Mouse (Mus musculus) embryo, embryonic 9.5 days (tissue): ENCODE data around the gene Map4k4.

Experiments
- DNase-seq: peaks from one replicate; pipeline ENCODE4 v3.0.0-alpha.2; 2017; ENCODE audit errors: extremely low spot score

Gene Map4k4

DNA sequence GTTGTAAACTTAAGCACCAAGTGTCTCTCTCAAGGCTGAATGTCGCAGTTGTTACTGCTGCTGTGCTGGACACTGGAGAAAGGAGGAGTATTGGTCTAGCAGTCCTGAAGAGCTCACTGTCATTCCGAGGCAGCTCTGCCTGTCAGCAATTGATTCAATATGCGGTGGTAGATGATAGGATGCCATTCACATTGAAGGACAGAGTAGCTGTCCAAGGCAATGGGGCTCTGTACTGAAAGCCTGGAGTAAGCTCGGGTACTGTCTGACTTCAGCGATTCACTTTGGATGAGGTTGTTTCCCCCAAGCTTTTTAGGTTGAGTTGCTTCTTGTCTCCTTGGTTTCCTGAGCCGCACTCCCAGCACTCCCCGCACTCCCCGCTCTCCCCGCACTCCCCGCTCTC lies 34.9 kb downstream of the Map4k4 start:
- no peak for DNase-seq

DNA sequence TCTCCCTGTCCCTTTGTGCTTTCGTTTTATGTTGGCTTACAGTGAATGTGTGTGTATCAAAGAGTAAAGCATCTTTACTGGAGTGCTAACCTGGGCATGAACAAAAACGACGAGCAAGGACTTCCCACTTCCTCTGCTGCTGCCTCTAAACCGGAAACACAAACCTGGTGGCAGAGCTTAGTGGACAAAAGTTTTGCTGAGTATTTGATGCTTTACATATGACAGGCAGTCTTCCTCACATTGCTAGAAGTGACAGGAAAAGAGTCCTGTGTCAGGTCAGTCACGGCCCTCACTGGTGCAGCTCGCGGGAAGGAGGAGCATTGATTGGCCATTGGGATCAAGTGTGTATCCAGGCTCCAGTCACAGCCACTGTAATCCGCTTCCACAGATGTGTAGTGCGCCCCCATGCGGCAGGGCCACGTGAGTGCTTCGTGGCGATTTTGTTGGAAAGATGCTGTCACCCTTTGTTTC lies 35.7 kb downstream of the Map4k4 start:
- DNase-seq: peak; percentile 86

DNA sequence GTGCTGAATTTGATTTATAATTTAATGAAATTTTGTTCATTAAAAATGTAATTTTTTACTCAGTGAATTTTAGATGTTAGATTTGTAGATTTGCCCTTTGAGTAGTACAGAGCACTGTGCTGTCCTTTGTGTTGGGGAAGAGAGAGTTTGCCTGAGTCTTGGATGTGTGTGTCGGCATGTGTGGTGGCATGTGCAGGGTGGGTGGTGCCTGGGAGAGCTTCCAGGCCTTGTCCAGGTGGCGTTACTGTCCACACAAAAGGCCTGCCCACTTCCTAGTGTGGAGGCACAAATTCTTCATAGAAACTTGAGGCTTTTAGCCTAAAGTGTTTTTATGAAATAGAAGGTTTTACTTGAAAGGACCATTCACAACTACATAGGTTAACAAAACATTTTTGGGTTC lies 36.2 kb downstream of the Map4k4 start:
- no peak for DNase-seq

DNA sequence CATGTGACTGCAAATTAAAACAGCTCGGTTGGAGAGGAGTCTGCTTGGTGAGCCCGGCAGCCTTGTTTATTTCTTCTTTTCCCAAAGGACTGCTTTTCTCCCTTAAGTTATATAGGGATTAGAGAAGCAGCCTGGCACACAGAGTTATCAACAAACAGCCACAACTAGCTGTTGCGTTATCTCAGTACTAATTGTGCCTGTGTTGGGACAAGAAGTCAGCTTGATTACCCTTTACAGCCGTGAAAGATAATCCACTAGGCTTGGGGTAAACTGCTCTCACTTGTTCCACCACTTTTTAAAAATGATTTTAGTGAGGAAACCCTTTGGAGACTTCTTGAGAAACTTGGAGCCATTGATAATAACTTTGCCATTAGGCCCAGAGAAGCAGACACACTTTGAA lies 36.9 kb downstream of the Map4k4 start:
- DNase-seq: no peak

GRCm38 (mm10) chr1:39939401-39939800 lies 38.7 kb downstream of the Map4k4 start:
- DNase-seq: no peak

DNA sequence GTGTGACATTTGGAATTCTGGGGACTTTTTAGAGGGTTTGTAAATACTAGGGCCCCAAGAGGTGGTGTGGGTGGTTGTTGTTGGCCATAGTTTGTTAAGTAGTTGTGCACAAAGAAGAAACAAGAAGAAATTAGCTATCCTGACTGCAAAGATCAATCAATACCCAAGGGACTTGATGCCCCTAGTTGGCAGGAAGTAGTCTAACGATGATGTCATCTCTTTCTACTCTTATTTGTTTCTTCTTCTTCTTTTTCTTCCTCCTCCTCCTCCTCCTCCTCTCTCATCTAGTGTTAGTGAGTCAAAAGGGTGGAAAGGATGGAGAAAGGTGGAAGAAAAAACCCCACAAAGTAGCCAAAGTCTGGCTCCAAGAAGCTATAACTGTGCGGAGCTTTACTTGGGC lies 39.6 kb downstream of the Map4k4 start:
- no peak for DNase-seq

DNA sequence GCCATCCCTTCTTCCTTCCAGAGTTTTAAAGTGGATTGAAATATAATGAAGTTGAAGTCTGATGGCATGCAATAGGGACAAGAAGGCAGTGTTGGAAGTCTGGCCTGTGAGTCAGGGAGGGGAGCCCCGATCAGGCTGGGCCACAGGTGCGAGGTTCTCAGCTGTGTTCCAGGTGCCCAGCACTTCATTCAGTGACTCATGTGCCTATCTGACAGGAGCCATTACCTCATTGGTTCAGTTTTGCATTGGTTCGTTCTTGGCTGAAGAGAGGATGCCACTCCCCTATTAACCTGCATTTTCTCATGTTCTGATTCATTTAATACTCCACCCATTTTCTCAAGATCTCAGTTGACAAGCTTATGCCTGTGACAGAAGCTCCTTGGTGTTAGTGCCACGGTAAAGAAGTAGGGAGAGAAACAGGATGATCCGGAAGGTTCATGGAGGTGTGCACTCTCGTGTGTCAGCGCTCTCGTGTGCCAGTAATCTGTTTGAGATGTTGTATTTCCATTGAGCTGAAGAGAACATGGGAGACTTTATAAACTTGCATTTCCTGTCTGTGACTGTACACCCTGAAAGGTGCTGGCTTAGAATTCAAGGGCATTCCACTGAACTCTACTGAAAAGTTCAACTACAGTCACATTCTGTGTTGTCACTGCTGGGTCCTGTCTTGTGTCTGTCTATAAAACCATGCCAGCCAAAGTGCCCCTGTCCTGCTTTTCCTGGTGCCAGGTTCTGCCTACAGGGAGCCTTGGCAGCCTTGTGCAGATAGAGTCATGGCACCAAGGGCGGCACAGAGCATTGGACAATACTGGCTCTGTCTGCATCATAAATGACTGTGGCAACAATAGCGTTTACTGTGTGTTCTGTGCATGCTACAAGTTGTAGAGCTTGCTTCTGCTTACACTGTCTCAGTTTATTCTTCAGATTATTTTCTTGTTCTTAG lies 40.8 kb downstream of the Map4k4 start:
- no peak for DNase-seq

DNA sequence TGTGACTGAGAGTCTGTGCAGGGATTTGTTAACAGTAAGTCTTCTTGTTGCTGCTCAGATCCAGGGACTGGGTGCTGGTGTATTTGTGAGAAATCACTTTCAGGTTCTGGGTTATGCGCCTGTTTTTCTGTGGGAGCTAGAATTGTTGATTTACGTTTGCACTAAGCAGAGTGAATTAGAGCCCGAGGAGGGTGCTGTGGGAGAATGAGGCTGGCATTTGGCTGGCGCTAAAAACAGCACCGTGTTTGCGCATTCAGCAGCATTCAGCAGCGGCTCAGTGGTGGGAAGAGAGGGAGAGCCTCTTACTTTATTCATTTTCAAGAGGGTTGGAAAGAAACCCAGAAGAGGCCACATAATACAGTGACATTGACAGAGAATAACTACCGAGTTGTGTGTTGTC lies 42.2 kb downstream of the Map4k4 start:
- no peak for DNase-seq

- DNase-seq: no peak
Measured at GRCm38 (mm10) chr1:39944306-39944971, 43.7 kb downstream of the Map4k4 start.

DNA sequence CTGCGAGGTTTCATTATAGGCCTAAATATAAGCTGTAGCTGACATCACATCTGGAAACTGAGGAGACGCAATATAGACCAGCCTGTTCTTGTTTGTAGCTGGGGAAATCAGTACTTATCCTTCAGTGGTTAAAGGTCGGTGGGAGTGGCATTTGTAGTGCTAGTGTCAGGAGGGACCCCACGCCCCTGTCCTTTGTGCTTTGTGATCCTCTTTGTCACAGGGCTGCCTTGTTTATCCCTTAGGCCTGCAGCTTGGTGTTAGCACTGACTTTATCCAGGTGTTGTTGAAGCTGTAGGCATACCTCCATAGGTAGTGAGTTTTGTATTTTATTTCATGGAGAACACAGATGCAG lies 44.2 kb downstream of the Map4k4 start:
- DNase-seq: no peak

- DNase-seq: no peak
Measured at GRCm38 (mm10) chr1:39946391-39946790, 45.7 kb downstream of the Map4k4 start.

- no peak for DNase-seq
Measured at GRCm38 (mm10) chr1:39947179-39947578, 46.5 kb downstream of the Map4k4 start.

DNA sequence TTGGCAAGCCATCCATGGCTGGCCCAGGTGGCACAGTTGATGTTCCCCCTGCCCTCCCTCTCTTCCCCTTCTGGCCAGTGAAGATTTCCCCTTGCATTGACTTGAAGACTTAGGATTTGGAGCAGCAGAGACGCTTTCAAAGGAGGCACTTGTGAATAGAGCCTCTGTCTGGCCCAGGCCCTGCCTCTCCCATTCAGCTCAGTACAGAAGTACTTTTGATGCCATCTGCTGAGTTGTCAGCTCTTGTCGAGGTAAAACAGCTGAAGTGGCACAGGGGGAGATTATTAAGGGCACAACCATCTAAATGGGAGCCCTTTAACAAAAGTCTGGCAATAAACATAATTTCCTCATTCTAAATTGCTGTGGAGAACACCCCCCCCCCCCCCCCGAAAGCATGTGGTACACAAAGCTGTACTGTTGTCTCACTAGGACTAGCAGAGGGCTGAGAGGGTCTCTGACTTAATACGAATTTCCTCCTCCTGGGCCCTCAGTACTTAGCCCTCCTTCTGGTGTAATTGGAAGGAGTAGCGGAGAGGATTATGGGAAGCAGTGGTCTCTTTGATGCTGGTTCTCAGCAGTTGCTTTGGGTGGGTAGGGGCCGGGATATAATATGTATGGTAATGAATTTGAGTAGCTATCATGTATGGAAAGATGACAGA lies 47.1 kb downstream of the Map4k4 start:
- no peak for DNase-seq

DNA sequence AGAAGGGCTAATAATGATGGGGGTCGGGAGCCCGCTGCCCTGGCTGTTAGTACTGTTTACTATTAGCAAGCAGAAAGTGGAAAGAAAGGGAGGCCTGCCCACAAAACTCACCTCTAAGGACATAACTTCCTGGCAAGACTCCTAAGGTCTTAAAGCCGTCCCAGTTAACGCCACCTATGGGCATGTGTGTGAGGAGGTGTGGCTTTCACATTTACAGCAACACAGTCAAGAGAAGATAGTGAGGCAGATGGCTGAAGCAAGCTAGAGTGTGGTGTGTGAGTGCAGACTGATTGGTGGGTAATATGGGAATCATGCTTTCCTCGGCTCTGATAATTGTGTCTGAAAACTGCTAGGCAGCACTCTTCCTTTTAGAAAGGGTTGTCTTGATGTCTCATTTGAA lies 48.5 kb downstream of the Map4k4 start:
- DNase-seq: no peak

DNA sequence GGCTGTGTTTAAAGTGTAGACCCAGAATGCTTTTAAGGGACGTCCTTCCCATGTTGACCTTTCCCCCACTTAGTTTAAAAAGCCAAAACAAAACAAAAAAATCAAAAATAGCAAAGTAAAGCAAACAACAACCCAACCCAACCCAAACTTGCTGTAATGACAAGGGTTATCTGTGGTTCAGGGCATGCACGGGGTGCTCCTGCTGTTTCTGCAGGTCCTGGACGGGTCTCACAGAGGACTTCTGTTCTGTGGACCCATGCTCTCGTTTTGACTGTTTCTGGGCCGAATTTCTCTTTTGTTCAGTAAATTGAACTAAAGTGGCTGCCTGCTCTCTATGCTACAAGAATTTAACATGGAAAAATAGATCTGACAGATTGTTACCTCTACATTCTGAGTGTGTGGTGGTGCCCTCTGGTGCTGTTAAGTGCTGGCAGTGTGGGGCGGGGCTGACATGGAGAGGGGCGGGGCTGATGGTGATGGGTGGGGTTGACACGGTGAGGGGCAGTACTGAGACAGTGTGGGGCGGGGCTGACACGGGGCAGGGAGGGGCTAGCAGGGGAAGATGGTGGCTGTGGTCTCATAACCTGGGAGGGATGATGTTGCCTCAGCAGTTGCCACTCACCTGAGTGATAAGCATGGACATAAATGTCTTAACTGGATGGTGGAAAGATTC lies 49.2 kb downstream of the Map4k4 start:
- peak; percentile 54 for DNase-seq

DNA sequence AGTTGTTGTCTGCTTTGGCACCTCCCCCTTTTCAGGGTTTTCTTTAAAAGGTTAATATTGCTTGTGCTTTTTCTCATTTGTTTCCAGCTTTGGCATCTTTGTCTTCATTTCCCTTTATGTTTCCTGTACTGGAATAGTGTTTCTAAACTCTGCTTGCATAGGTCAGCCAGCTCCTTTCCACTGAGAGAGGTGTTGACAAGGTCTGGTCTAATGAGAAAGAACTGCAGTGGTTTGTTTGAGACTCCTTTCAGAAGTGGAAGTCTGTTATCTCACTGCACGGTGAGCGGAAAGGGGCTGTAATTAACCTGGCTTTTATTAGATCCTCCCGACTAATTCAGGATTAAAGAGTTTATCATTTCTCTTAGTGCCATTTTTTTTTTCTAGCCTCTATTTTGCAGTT lies 49.9 kb downstream of the Map4k4 start:
- no peak for DNase-seq

DNA sequence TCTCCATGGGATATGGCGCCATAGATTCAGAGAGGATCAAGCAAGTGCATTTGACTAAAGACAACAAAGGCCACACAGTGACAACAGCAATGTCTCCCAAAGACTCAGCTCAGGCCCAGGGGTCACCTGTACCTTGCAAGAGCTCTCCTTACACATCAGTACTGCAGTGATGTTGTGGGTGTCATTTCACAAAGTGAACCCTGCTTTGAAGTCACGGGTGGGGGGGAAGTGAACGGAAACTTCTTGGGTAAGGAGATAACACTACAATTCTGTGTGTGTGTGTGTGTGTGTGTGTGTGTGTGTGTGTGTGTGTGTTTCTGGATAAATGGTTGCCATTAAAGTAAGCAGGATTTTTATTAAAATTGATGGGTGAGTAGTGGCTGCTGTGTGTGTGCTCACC lies 53.9 kb downstream of the Map4k4 start:
- no peak for DNase-seq

- no peak for DNase-seq
Measured at GRCm38 (mm10) chr1:39956712-39957111, 56.0 kb downstream of the Map4k4 start.

DNA sequence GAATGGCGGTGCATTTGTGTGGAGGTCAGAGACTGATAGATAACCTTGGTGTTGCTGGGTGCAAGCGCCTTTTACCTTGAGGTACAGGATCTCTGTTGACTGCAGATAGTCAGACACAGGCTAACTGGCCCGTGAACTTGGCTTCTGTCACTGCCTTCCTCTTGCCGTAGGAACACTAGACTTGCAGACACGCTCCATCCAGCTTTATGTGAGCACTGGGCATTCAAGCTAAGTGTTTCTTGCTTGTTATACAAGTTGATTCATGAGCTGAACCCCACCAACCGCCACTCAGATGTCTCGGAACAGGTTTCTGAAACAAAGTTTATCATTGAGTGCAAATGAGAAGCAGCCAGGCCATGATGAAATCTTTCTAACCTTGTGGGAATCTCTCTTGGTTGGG lies 57.3 kb downstream of the Map4k4 start:
- DNase-seq: no peak

DNA sequence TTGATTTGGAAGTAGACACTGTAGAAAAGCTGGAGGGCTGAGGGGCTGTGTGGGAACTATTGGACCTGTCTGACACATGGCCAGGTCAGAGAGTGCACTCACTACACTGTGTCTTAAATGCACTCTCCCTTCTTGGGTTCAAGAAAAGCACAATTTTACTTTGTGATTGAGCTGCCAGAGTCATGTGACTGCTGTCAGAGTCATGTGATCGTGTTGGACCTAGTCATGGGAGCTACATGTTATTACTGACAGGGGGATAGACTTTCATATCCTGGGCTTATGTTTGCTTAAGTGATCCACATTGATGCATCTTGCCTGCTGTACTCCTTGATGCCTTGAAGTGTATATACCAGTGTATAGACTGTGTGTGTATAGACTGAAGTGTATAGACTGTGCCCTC lies 59.9 kb downstream of the Map4k4 start:
- DNase-seq: no peak

GRCm38 (mm10) chr1:39961113-39961512 lies 60.4 kb downstream of the Map4k4 start:
- no peak for DNase-seq

DNA sequence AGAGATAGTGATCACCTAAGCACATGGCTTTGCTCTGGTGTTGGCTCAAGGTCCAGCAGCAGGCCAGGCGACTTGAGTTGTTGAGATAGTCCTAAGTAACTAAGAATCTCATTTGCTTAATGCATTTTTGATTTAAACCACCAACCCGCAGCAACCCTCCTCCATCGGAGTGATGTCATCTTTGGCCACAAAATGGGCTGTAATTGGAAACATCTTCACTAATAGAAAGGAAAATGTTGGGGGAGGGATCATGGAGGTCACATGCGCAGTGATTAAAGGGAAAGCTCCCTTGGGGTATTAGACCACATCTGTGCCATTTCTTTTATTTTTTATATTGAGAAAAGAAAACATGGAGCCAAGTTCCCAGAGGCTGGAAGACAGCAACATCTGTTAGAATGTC lies 61.6 kb downstream of the Map4k4 start:
- no peak for DNase-seq
